Mouse (Mus musculus) bone marrow, adult 2 months (tissue): ENCODE measurements around the gene Olfr193. TPM values are rescaled to one million over a fixed set of nuclear protein-coding genes. Genes with fewer than 3 reads are reported as not detected.
"Not testable (repeated sequence)": the region's sequence is repeated elsewhere in the genome, so short reads cannot be mapped to it uniquely, and the experiment has no call there.

Experiments used
- H3K27ac ChIP-seq: fragments of 200-500 bp; 2 replicates; pipeline ENCODE4 v1.5.1; 2012; ENCODE audit warnings: low read depth, mild to moderate bottlenecking, control low read depth, inconsistent platforms, low read length; ENCODE audit not compliant: control insufficient read depth, poor library complexity, insufficient read depth
- H3K4me1 ChIP-seq: fragments of 200-500 bp; 2 replicates; pipeline ENCODE4 v1.6.1; 2011; ENCODE audit warnings: low read length; ENCODE audit not compliant: control insufficient read depth, insufficient read depth
- H3K4me3 ChIP-seq: fragments of 200-500 bp; replicated peaks from 2 replicates; pipeline ENCODE3; 2011; ENCODE audit warnings: mild to moderate bottlenecking, low read depth, low read length, control low read depth; ENCODE audit not compliant: control insufficient read depth
- CTCF ChIP-seq: fragments of 200-500 bp; IDR thresholded peaks from 2 replicates; pipeline ENCODE4 v1.5.1; 2011; ENCODE audit warnings: low read length, control low read depth; ENCODE audit not compliant: control insufficient read depth, insufficient read depth
- POLR2A ChIP-seq: fragments of 200-500 bp; IDR thresholded peaks from 2 replicates; pipeline ENCODE4 v1.6.1; 2011; ENCODE audit warnings: low read depth, mild to moderate bottlenecking, control low read depth, low read length, borderline replicate concordance; ENCODE audit not compliant: control insufficient read depth
- WGBS: fragments of 180-500 bp; shearing (Covaris S2); methylation state at CpG from one replicate; pipeline ENCODE4 v1.1.7; 2018; 5-methylcytosine and 5-hydroxymethylcytosine counted together
- polyA plus RNA-seq: library from polyadenylated mRNA; stranded (reverse); fragments of >200 nt; gene quantifications from 2 replicates; pipeline ENCODE4 v1.2.4, GENCODE M21; 2011; ENCODE audit warnings: low replicate concordance; ENCODE audit not compliant: missing spikeins, insufficient read depth, insufficient read length

Olfr193 gene
- polyA plus RNA-seq, 1 experiment = not detected

DNA sequence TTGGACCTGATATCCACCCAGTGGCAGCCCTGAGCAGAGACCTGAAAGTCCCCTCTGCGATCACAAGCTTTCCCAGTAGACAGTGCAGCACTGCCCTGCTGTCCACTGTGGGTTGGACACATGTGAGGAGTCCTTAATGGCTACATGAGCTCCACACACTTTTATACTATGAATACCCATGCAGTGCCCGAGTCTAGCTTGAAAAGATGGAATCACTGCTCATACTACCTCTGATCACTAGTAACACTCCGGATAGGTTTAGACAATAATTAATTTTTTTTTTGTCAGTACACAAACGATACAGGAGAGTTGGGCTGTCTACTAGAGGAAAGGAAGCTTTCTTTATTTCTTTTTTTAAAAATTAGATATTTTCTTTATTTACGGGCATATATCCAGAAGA is 33.8 kb downstream of the Olfr193 start, which contains the start of gene Olfr190:
Gene Olfr190, minus strand, starts transcription at position 101 of the 400 bp plus-strand sequence.
- Histone ChIP-seq H3K4me3 (no peak within 1 kb of the TSS), H3K4me1 (no peaks in the 10 kb centered on the region), H3K27ac (no peak within 1 kb of the TSS)
- TF ChIP-seq POLR2A = no peak
- no peak for TF ChIP-seq CTCF
- 75% methylated on average over 5 of the region's 5 CpGs for WGBS

DNA sequence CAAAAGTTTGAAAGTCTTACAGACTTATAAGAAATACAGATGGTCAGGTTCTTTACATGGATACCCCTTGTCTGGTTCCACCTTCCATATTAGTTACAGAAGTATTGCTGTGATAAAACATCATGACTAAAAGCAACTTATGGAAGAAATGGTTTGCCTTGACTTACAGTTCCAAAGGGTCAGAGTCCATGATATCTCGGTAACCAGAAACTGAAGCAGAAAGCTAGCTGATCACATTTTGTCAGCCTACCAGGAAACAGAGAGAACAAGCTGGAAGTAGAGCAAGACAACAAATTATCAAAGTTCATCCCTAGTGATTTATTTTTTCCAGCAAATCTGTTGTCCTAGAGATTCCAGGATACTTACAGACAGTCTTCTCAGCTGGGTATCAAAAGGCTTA is 38.2 kb downstream of the Olfr193 start:
- no peak overlapping the region for H3K4me3 ChIP-seq
- 78% methylated on average over 1 of the region's 1 CpGs for WGBS
- H3K4me1 ChIP-seq = no peaks in the 10 kb centered on the region
- H3K27ac ChIP-seq = no peak overlapping the region
- TF ChIP-seq CTCF (no peak), POLR2A (no peak)

DNA sequence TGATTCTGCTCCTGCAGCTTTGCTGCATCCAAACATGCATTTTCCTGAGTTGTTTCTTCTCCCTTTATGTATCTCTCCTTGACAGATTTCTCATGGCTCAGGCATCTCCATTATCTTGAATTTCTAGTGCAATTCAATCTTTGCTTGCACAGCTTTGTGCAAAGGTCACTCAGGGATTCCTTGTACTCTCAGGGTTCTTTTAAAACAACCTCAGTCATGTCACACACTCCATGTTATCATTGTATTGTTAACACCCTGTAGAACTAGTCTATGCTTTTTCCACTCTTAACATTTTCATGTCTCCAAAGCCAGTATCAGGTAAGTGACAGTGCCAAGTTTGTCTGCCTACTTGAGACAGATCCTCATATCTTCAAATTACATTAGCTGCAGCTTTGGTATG is 39.9 kb downstream of the Olfr193 start:
- no peak overlapping the region for H3K4me3 ChIP-seq
- no peak overlapping the region for H3K27ac ChIP-seq
- TF ChIP-seq CTCF = no peak
- no peak for TF ChIP-seq POLR2A
- no peaks in the 10 kb centered on the region for H3K4me1 ChIP-seq

DNA sequence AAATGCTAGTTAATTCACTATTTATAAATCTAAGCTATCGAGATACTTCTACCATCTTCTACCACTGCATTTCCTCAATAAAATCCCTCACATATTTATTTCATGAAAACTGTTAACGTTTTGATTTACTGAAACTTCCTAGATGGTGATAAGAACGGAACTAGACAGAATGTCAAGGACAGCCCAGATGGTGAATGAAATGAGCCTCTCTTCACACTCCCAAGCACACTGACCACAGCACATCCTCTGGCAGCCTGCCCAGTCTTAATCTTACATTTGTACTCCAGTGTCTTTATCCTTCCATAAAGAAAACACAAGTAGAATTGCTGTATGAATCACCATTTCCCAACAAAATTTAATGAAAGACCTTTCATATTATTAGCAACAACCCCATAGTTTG is 49.3 kb downstream of the Olfr193 start:
- not testable (repeated sequence) for H3K4me3 ChIP-seq

More for the DNA sequence above, 49.3 kb downstream of the Olfr193 start:
- WGBS = 63% methylated on average over 3 of the region's 3 CpGs
- H3K4me1 ChIP-seq, H3K27ac ChIP-seq: not testable (repeated sequence)

Other genes starting within 250 kb of the Olfr193 start
- not detected in 2 replicates for gene Olfr177, start 237.1 kb downstream of the Olfr193 start, polyA plus RNA-seq
- not detected in 2 replicates for gene Olfr178, start 219.8 kb downstream of the Olfr193 start, polyA plus RNA-seq
- gene Olfr181, start 183.1 kb downstream of the Olfr193 start, polyA plus RNA-seq = not detected in 2 replicates
- gene Olfr180, start 182.5 kb downstream of the Olfr193 start, polyA plus RNA-seq = not detected in 2 replicates
- not detected in 2 replicates for gene Olfr183, start 116.5 kb downstream of the Olfr193 start, polyA plus RNA-seq
- gene Olfr186, start 81.6 kb downstream of the Olfr193 start, polyA plus RNA-seq = not detected in 2 replicates
- gene Olfr187, start 72.1 kb downstream of the Olfr193 start, polyA plus RNA-seq = not detected in 2 replicates
- 0.32 TPM in 1 of 2 replicates, not detected in the other for gene Olfr190, start 33.9 kb downstream of the Olfr193 start, polyA plus RNA-seq
- not detected in 2 replicates for gene Olfr191, start 22.1 kb downstream of the Olfr193 start, polyA plus RNA-seq
- not detected in 2 replicates for gene Olfr194, start 9.2 kb upstream of the Olfr193 start, polyA plus RNA-seq
- gene Olfr195, start 35.2 kb upstream of the Olfr193 start, polyA plus RNA-seq = not detected in 2 replicates
- gene Olfr196, start 58.6 kb upstream of the Olfr193 start, polyA plus RNA-seq = not detected in 2 replicates
- not detected in 2 replicates for gene Olfr198, start 91.7 kb upstream of the Olfr193 start, polyA plus RNA-seq
- gene Olfr199, start 107.9 kb upstream of the Olfr193 start, polyA plus RNA-seq = not detected in 2 replicates
- gene Olfr201, start 160.8 kb upstream of the Olfr193 start, polyA plus RNA-seq = not detected in 2 replicates
- not detected in 2 replicates for gene Olfr202, start 174.9 kb upstream of the Olfr193 start, polyA plus RNA-seq
- not detected in 2 replicates for gene Olfr203, start 187.0 kb upstream of the Olfr193 start, polyA plus RNA-seq
- gene Olfr204, start 206.4 kb upstream of the Olfr193 start, polyA plus RNA-seq = not detected in 2 replicates
- gene Olfr205, start 219.3 kb upstream of the Olfr193 start, polyA plus RNA-seq = not detected in 2 replicates
- gene Olfr206, start 237.4 kb upstream of the Olfr193 start, polyA plus RNA-seq = not detected in 2 replicates